Mouse (Mus musculus) hindbrain, postnatal 0 days (tissue): ENCODE measurements around the gene Agap1. TPM values are rescaled to one million over a fixed set of nuclear protein-coding genes. Genes with fewer than 3 reads are reported as not detected.

Experiments used
- ATAC-seq: fragments of 200-750 bp; cut with Nextera tagmentation; 2 replicates; pipeline ENCODE4 v1.8.0; 2017; ENCODE audit warnings: mild to moderate bottlenecking, moderate TSS enrichment, moderate library complexity
- DNase-seq: peaks from one replicate; pipeline ENCODE4 v3.0.0-alpha.2; 2015; ENCODE audit warnings: low spot score
- H3K27ac ChIP-seq: fragments of 300-500 bp; sonication (generic); 2 replicates; pipeline ENCODE4 v1.5.1; 2014; ENCODE audit warnings: mild to moderate bottlenecking
- H3K27me3 ChIP-seq: fragments of 300-500 bp; sonication (generic); 2 replicates; pipeline ENCODE4 v1.6.1; 2014; ENCODE audit warnings: low read length, mixed read lengths; ENCODE audit not compliant: insufficient read depth
- H3K36me3 ChIP-seq: fragments of 300-500 bp; sonication (generic); 2 replicates; pipeline ENCODE4 v1.6.1; 2014; ENCODE audit warnings: low read length, mixed read lengths; ENCODE audit not compliant: insufficient read depth
- H3K4me1 ChIP-seq: fragments of 300-500 bp; sonication (generic); 2 replicates; pipeline ENCODE4 v1.6.1; 2014; ENCODE audit warnings: antibody characterized with exemption, low read length, mixed read lengths; ENCODE audit not compliant: insufficient read depth
- H3K4me2 ChIP-seq: fragments of 300-500 bp; sonication (generic); 2 replicates; pipeline ENCODE4 v1.6.1; 2014; ENCODE audit warnings: low read depth, mild to moderate bottlenecking, low read length, moderate library complexity, mixed read lengths
- H3K4me3 ChIP-seq: fragments of 300-500 bp; sonication (generic); 2 replicates; pipeline ENCODE4 v1.5.1; 2014; ENCODE audit warnings: low read length
- H3K9ac ChIP-seq: fragments of 300-500 bp; sonication (generic); replicated peaks from 2 replicates; pipeline ENCODE4 v1.6.1; 2014; ENCODE audit warnings: mild to moderate bottlenecking, low read length, moderate library complexity, mixed read lengths
- H3K9me3 ChIP-seq: fragments of 300-500 bp; sonication (generic); 2 replicates; pipeline ENCODE4 v1.6.1; 2016; ENCODE audit warnings: low read length, mixed read lengths
- CTCF ChIP-seq: IDR thresholded peaks from 2 replicates; pipeline ENCODE4 v1.5.1; 2016; ENCODE audit warnings: antibody characterized with exemption, control low read depth, low read depth
- WGBS: fragments of 180-500 bp; shearing (Covaris S2); extraction: QIAGEN DNeasy Blood & Tissue Kit; methylation state at CpG from one replicate; pipeline ENCODE4 v1.1.7; 2014; 5-methylcytosine and 5-hydroxymethylcytosine counted together
- polyA plus RNA-seq: library from polyadenylated mRNA; unstranded; fragments of >200 nt; fragmentation: Nextera tagmentation; extraction: Ambion mirVana; gene quantifications from 2 replicates; pipeline ENCODE4 v1.2.1, GENCODE M21; 2015
- total RNA-seq: library from RNA; depleted of rRNA; stranded (reverse); fragments of >200 nt; gene quantifications from 2 replicates; pipeline ENCODE4 v1.2.3, GENCODE M21; 2014

Gene Agap1
- total and polyA plus RNA-seq, 2 experiments from 2014 or later: 40.0 to 122 TPM

GRCm38 (mm10) chr1:89880834-89881233 lies 426.2 kb downstream of the Agap1 start:
- WGBS: 40% methylated on average over 10 of the region's 10 CpGs
- Histone ChIP-seq H3K36me3 (no peaks in the 10 kb centered on the region), H3K4me2 (no peak overlapping the region), H3K4me3 (no peak overlapping the region), H3K27ac (no peak overlapping the region), H3K9me3 (no peaks in the 10 kb centered on the region), H3K9ac (no peak overlapping the region), H3K27me3 (no peaks in the 10 kb centered on the region), H3K4me1 (peaks cover 7% of the 10 kb centered on the region; the same call in 1 of the 2 replicates)
- ATAC-seq: peak; percentile 34
- no peak for TF ChIP-seq CTCF
- DNase-seq: peak; percentile 54

GRCm38 (mm10) chr1:89884335-89884734 lies 429.7 kb downstream of the Agap1 start:
- no peak overlapping the region for H3K4me3 ChIP-seq
- H3K4me2 ChIP-seq: no peak overlapping the region
- TF ChIP-seq CTCF: no peak
- H3K9ac ChIP-seq: no peak overlapping the region
- no peaks in the 10 kb centered on the region for H3K9me3 ChIP-seq
- no peaks in the 10 kb centered on the region for H3K27me3 ChIP-seq
- H3K27ac ChIP-seq: no peak overlapping the region
- DNase-seq: no peak
- 93% methylated on average over 8 of the region's 8 CpGs for WGBS
- peaks cover 11% of the 10 kb centered on the region; the same call in 1 of the 2 replicates for H3K36me3 ChIP-seq
- no peak for ATAC-seq
- peaks cover 4% of the 10 kb centered on the region; the same call in 1 of the 2 replicates for H3K4me1 ChIP-seq

- TF ChIP-seq CTCF: no peak
These were observed 431.1 kb downstream of the Agap1 start for GRCm38 (mm10) chr1:89885696-89886095.

GRCm38 (mm10) chr1:89891400-89891799 lies 436.8 kb downstream of the Agap1 start:
- DNase-seq (no peak), ATAC-seq (no peak)
- 81% methylated on average over 6 of the region's 6 CpGs for whole genome bisulfite sequencing
- no peak for TF ChIP-seq CTCF
- no peak overlapping the region for H3K27ac ChIP-seq
- peaks cover 19% of the 10 kb centered on the region; the same call in 1 of the 2 replicates for H3K36me3 ChIP-seq
- no peak overlapping the region for H3K4me2 ChIP-seq
- no peaks in the 10 kb centered on the region for H3K27me3 ChIP-seq
- no peak overlapping the region for H3K9ac ChIP-seq
- H3K9me3 ChIP-seq: no peaks in the 10 kb centered on the region
- H3K4me1 ChIP-seq: peaks cover 15% of the 10 kb centered on the region
- H3K4me3 ChIP-seq: no peak overlapping the region

More at GRCm38 (mm10) chr1:89885696-89886095, 431.1 kb downstream of the Agap1 start:
- peaks cover 19% of the 10 kb centered on the region; the same call in 1 of the 2 replicates for H3K36me3 ChIP-seq
- no peak overlapping the region for H3K4me2 ChIP-seq
- DNase-seq: no peak
- no peak for ATAC-seq
- peaks cover 2% of the 10 kb centered on the region; the same call in 1 of the 2 replicates for H3K4me1 ChIP-seq
- H3K4me3 ChIP-seq: no peak overlapping the region
- no peaks in the 10 kb centered on the region for H3K27me3 ChIP-seq
- no peak overlapping the region for H3K27ac ChIP-seq
- no peak overlapping the region for H3K9ac ChIP-seq
- 44% methylated on average over 4 of the region's 4 CpGs for WGBS
- H3K9me3 ChIP-seq: no peaks in the 10 kb centered on the region

- ATAC-seq (peak; percentile 57; the same call in 1 of the 2 replicates), DNase-seq (peak; percentile 59)
- Histone ChIP-seq H3K4me3 (no peak overlapping the region), H3K4me2 (no peak overlapping the region), H3K36me3 (peaks cover 19% of the 10 kb centered on the region; the same call in 1 of the 2 replicates), H3K4me1 (peaks cover 15% of the 10 kb centered on the region), H3K9me3 (no peaks in the 10 kb centered on the region), H3K27ac (no peak overlapping the region), H3K27me3 (no peaks in the 10 kb centered on the region), H3K9ac (no peak overlapping the region)
- TF ChIP-seq CTCF: no peak
- WGBS: 27% methylated on average over 7 of the region's 7 CpGs
These were observed 437.7 kb downstream of the Agap1 start for GRCm38 (mm10) chr1:89892281-89892680.

GRCm38 (mm10) chr1:89895801-89896200 lies 441.2 kb downstream of the Agap1 start:
- H3K36me3 ChIP-seq: no peaks in the 10 kb centered on the region
- peaks cover 15% of the 10 kb centered on the region for H3K4me1 ChIP-seq
- no peaks in the 10 kb centered on the region for H3K27me3 ChIP-seq
- ATAC-seq: no peak
- no peak overlapping the region for H3K4me3 ChIP-seq
- TF ChIP-seq CTCF: no peak
- H3K4me2 ChIP-seq: no peak overlapping the region
- no peak overlapping the region for H3K9ac ChIP-seq
- WGBS: 84% methylated on average over 5 of the region's 5 CpGs
- no peak for DNase-seq
- no peak overlapping the region for H3K27ac ChIP-seq
- H3K9me3 ChIP-seq: no peaks in the 10 kb centered on the region

- H3K4me1 ChIP-seq: no peaks in the 10 kb centered on the region
- H3K36me3 ChIP-seq: no peaks in the 10 kb centered on the region
- ATAC-seq: no peak
- H3K27ac ChIP-seq: no peak overlapping the region
- no peak overlapping the region for H3K4me3 ChIP-seq
- H3K9me3 ChIP-seq: no peaks in the 10 kb centered on the region
- no peak for DNase-seq
- WGBS: 85% methylated on average over 2 of the region's 2 CpGs
- TF ChIP-seq CTCF: no peak
- no peaks in the 10 kb centered on the region for H3K27me3 ChIP-seq
- no peak overlapping the region for H3K4me2 ChIP-seq
- H3K9ac ChIP-seq: no peak overlapping the region
These were observed 444.4 kb downstream of the Agap1 start for GRCm38 (mm10) chr1:89899036-89899435.
